Mouse (Mus musculus) stomach, postnatal 0 days (tissue): ENCODE results near the gene Cplane1.

Experiments used
- CTCF ChIP-seq: IDR thresholded peaks from 2 replicates; pipeline ENCODE4 v1.5.1; 2016; ENCODE audit warnings: antibody characterized with exemption, low read depth, mild to moderate bottlenecking, moderate library complexity
- EP300 ChIP-seq: optimal IDR thresholded peaks from 2 replicates; pipeline ENCODE3; 2016; ENCODE audit warnings: antibody characterized with exemption

DNA sequence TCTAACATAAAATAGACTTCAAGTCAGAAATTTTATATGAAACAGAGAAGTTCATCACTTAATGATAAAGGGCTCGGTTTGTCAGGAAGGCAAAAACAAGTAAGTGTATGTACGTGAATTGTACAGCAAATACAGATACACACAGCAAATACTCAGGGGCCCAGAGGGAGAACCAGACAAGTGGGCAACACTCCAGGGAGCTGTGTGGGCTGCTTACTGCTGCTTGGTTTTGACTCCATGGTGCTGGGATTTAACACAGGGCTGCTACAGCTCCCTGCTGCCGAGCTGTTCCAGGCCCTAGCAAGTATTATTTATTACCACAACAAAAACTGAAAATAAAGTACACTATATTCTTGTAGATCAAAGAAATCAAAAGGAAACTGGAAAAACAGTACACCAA, 98.3 kb downstream of the Cplane1 start:
- TF ChIP-seq EP300 (no peak), CTCF (no peak)
